Mouse (Mus musculus) embryonic facial prominence, embryonic 10.5 days (tissue): ENCODE data around the gene Cnbd2. TPM values are rescaled to one million over a fixed set of nuclear protein-coding genes. Genes with fewer than 3 reads are reported as not detected.

Source experiments
- DNase-seq: peaks from one replicate; pipeline ENCODE4 v3.0.0-alpha.2; 2017; ENCODE audit warnings: low spot score
- H3K27ac ChIP-seq: fragments of 300-500 bp; sonication (generic); replicated peaks from 2 replicates; pipeline ENCODE4 v1.5.1; 2016; ENCODE audit warnings: mild to moderate bottlenecking
- H3K27me3 ChIP-seq: fragments of 300-500 bp; sonication (generic); replicated peaks from 2 replicates; pipeline ENCODE4 v1.6.1; 2016; ENCODE audit warnings: low read depth, mild to moderate bottlenecking; ENCODE audit not compliant: poor library complexity, severe bottlenecking
- H3K36me3 ChIP-seq: fragments of 300-500 bp; sonication (generic); replicated peaks from 2 replicates; pipeline ENCODE4 v1.6.1; 2016; ENCODE audit warnings: mild to moderate bottlenecking, moderate library complexity
- H3K4me1 ChIP-seq: fragments of 300-500 bp; sonication (generic); 2 replicates; pipeline ENCODE4 v1.6.1; 2016
- H3K4me3 ChIP-seq: fragments of 300-500 bp; sonication (generic); 2 replicates; pipeline ENCODE4 v1.5.1; 2016; ENCODE audit warnings: mild to moderate bottlenecking, moderate library complexity
- H3K9me3 ChIP-seq: fragments of 300-500 bp; sonication (generic); 2 replicates; pipeline ENCODE4 v1.6.1; 2016; ENCODE audit warnings: mild to moderate bottlenecking
- WGBS: fragments of 180-500 bp; shearing (Covaris S2); methylation state at CpG from one replicate; pipeline ENCODE4 v1.1.7; 2016; 5-methylcytosine and 5-hydroxymethylcytosine counted together
- microRNA-seq: library from miRNA; unstranded; fragments of <30 nt; microRNA quantifications from one replicate; pipeline ENCODE4, GENCODE M21; 2017
- polyA plus RNA-seq: library from polyadenylated mRNA; unstranded; fragments of >200 nt; fragmentation: Nextera tagmentation; extraction: Ambion mirVana; gene quantifications from 2 replicates; pipeline ENCODE4 v1.2.1, GENCODE M21; 2016

The Cnbd2 gene
- polyA plus RNA-seq, 1 experiment from 2014 or later: 2.8 TPM

DNA sequence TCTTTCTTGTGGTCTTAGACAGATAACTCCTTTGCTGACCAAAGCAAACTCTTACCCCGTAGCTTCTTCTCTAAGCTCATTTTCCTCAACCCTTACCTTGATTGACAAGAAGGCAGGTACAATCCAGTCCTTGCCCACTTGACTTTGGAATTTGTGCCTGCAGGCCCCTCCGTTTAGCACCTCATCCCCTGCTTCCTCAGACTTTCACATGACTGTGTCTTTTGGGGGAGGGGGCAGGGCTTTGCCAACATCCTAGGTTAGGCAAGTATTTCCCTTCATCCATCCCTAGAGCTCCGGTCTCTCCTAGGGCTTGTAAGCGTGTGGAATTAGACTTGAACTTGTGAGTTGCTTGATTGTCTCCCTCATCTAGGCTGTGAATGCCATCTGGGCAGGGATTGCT is 111.6 kb downstream of the Cnbd2 start:
- Histone ChIP-seq H3K36me3 (no peaks in the 10 kb centered on the region), H3K4me1 (peaks cover 27% of the 10 kb centered on the region), H3K27ac (no peak overlapping the region), H3K4me3 (no peak overlapping the region), H3K27me3 (peaks cover 74% of the 10 kb centered on the region), H3K9me3 (no peaks in the 10 kb centered on the region)
- DNase-seq: no peak
- WGBS: 74% methylated on average over 4 of the region's 4 CpGs

Small RNAs within 50 kb of the gene (microRNA-seq; reads per million reads assigned to microRNA genes)
- gene Gm22758 (not detected), gene Gm22759 (not detected)

Other genes starting within 250 kb of the Cnbd2 start
- gene Spag4, start 247.1 kb upstream of the Cnbd2 start, polyA plus RNA-seq: 5.9 and 6.0 TPM in 2 replicates
- gene Cpne1, start 200.3 kb upstream of the Cnbd2 start, polyA plus RNA-seq: 75.6 and 79.6 TPM in 2 replicates
- 50.8 and 52.6 TPM in 2 replicates for gene Rbm12, start 200.3 kb upstream of the Cnbd2 start, polyA plus RNA-seq
- 23.3 and 35.7 TPM in 2 replicates for gene Gm28036, start 185.2 kb upstream of the Cnbd2 start, polyA plus RNA-seq
- gene Romo1, start 168.3 kb upstream of the Cnbd2 start, polyA plus RNA-seq: 396 and 400 TPM in 2 replicates
- 37.7 and 42.1 TPM in 2 replicates for gene Nfs1, start 168.1 kb upstream of the Cnbd2 start, polyA plus RNA-seq
- gene Rbm39, start 132.1 kb upstream of the Cnbd2 start, polyA plus RNA-seq: 557 and 577 TPM in 2 replicates
- gene Phf20, start 115.8 kb upstream of the Cnbd2 start, polyA plus RNA-seq: 70.3 and 74.5 TPM in 2 replicates
- 54.9 and 60.2 TPM in 2 replicates for gene Scand1, start 405 bp downstream of the Cnbd2 start, polyA plus RNA-seq
- 1.2 and 1.6 TPM in 2 replicates for gene Epb41l1, start 108.6 kb downstream of the Cnbd2 start, polyA plus RNA-seq
- gene Aar2, start 235.3 kb downstream of the Cnbd2 start, polyA plus RNA-seq: 50.7 and 53.9 TPM in 2 replicates